Mouse (Mus musculus) natural killer cell, adult 2 months (primary cell): ENCODE measurements around the gene Gm10803.

Experiments used
- DNase-seq, 2 experiments: peaks; one replicate each; pipeline ENCODE4 v3.0.0; 2022; ENCODE audit warnings: low spot score in 2 of 2

Gene Gm10803

GRCm38 (mm10) chr2:93592164-93592790 lies 31.9 kb downstream of the Gm10803 start:
- no peak for DNase-seq

- no peak for DNase-seq
Measured at GRCm38 (mm10) chr2:93593121-93593520, 32.8 kb downstream of the Gm10803 start.

GRCm38 (mm10) chr2:93597145-93597544 lies 36.8 kb downstream of the Gm10803 start:
- no peak for DNase-seq

- DNase-seq, result no peak
Measured at GRCm38 (mm10) chr2:93599731-93600130, 39.4 kb downstream of the Gm10803 start.

GRCm38 (mm10) chr2:93604601-93605285 lies 44.4 kb downstream of the Gm10803 start:
- no peak for DNase-seq

GRCm38 (mm10) chr2:93608800-93609199 lies 48.4 kb downstream of the Gm10803 start:
- DNase-seq, result no peak

- no peak for DNase-seq
Measured at GRCm38 (mm10) chr2:93613020-93613419, 52.7 kb downstream of the Gm10803 start.
